Comparison of ENCODE assay signal across 9 mouse cellular contexts in the genomic region with DNA sequence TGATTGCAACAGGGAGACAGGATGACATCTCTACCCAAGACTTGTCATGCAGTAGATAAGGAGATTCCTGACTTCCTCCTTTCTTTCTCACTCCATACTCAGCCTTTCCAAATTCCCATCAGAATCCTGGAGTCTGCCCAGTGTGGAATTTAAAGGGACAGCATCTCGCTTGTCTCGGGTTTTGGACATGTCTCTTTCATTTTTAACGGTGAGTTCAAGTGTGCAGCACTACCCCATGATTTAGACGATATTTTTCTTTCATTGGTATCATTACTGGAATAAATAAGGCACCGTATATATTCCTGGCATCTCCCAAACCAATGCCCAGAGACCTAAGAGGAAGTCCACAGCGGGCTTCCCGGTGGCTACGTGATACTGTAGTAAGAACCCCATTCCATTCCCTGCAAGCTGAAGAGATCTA. TPM values are rescaled to one million over a fixed set of nuclear protein-coding genes. Genes with fewer than 3 reads are reported as not detected.
DNase-seq lines count a peak whose midpoint lies in the region; ATAC-seq and TF ChIP-seq lines count a peak whose summit lies in the region.
"Had no signal": no experiment of that assay in that cellular context is flagged by ENCODE, and none has a peak within 500 bp of the region (broad histone marks: within the 10 kb centered on the region; RNA-seq: fewer than 3 reads in every experiment).

No protein-coding gene starts in this region.

- 8% methylated on average over 8 of the region's 8 CpGs for WGBS in heart, postnatal 0 days
- 17% methylated on average over 8 of the region's 8 CpGs for WGBS in forebrain, embryonic 11.5 days
- 11% methylated on average over 8 of the region's 8 CpGs for WGBS in limb, embryonic 15.5 days
- WGBS in kidney, adult 2 months, result 14% methylated on average over 8 of the region's 8 CpGs

- H3K27ac ChIP-seq in heart, postnatal 0 days (ENCODE audit: low read depth), result no peak overlapping the region
- H3K27ac ChIP-seq in brown adipose tissue, adult 24 weeks (replicated peaks; ENCODE audit: low read depth, low read length), result no peak overlapping the region
- H3K27ac ChIP-seq in forebrain, embryonic 11.5 days (ENCODE audit: low read depth, low read length), result no peak overlapping the region
- no peak overlapping the region for H3K27ac ChIP-seq in limb, embryonic 15.5 days
- no peak overlapping the region for H3K27ac ChIP-seq in kidney, adult 2 months (ENCODE audit: insufficient read depth, low read depth, low read length)

- no peak overlapping the region for H3K9ac ChIP-seq in heart, postnatal 0 days (replicated peaks; ENCODE audit: low read depth, low read length)
- H3K9ac ChIP-seq in forebrain, embryonic 11.5 days (ENCODE audit: low read length), result no peak overlapping the region
- H3K9ac ChIP-seq in limb, embryonic 15.5 days, result no peak overlapping the region

- TF ChIP-seq EP300 in heart, postnatal 0 days (IDR thresholded peaks at IDR 0.05; ENCODE audit: low read depth), result no peak

- TF ChIP-seq POLR2A in kidney, adult 2 months (IDR thresholded peaks at IDR 0.05; ENCODE audit: low read depth, low read length), result no peak

- TF ChIP-seq CTCF in heart, postnatal 0 days (IDR thresholded peaks at IDR 0.05; ENCODE audit: low read depth), result no peak
- no peak for TF ChIP-seq CTCF in kidney, adult 2 months (conservative IDR thresholded peaks at IDR 0.05; ENCODE audit: insufficient read depth, insufficient read length, low read depth, low read length)

- H3K4me3 ChIP-seq in heart, postnatal 0 days (ENCODE audit: low read depth, low read length), result peak overlapping the region; percentile 41
- H3K4me3 ChIP-seq in brown adipose tissue, adult 24 weeks (ENCODE audit: insufficient read depth, low read depth, low read length), result peak overlapping the region; percentile 46
- peak overlapping the region; percentile 38 for H3K4me3 ChIP-seq in forebrain, embryonic 11.5 days (ENCODE audit: low read depth, low read length)
- peak overlapping the region; percentile 54 for H3K4me3 ChIP-seq in limb, embryonic 15.5 days
- no peak overlapping the region for H3K4me3 ChIP-seq in kidney, adult 2 months (ENCODE audit: insufficient read depth, low read depth, low read length)

- no peak for DNase-seq in heart, postnatal 0 days (ENCODE audit: low spot score)
- DNase-seq in heart, postnatal 14 days, result no peak
- peak; percentile 41 for DNase-seq in forebrain, embryonic 11.5 days (ENCODE audit: low spot score)
- no peak for DNase-seq in thymus, adult 18-20 months
- DNase-seq in kidney, adult 2 months, result no peak
- DNase-seq in adrenal gland, postnatal 25 days, result no peak

- no peak for ATAC-seq in heart, postnatal 0 days (ENCODE audit: insufficient read depth, low read depth)
- ATAC-seq in forebrain, embryonic 11.5 days (replicated peaks; ENCODE audit: low FRiP score), result 0 out of 2 replicates have a peak, but pooled peaks have one; percentile 0
- no peak for ATAC-seq in limb, embryonic 15.5 days (ENCODE audit: insufficient number of reproducible peaks, low FRiP score, low TSS enrichment, low read depth)

- intact Hi-C loops in heart, postnatal 14 days (cut with DNase I), result no loop called here

- no peaks in the 10 kb centered on the region for H3K4me1 ChIP-seq in heart, postnatal 0 days (ENCODE audit: control insufficient read depth, insufficient read depth)
- no peaks in the 10 kb centered on the region for H3K4me1 ChIP-seq in brown adipose tissue, adult 24 weeks (ENCODE audit: control insufficient read depth, insufficient read depth, insufficient read length, low read length)
- 0 out of 2 replicates have a peak, but pooled peaks cover 1% of the 10 kb centered on the region for H3K4me1 ChIP-seq in forebrain, embryonic 11.5 days (replicated peaks; ENCODE audit: control insufficient read depth, insufficient read depth, low read length)
- peaks cover 24% of the 10 kb centered on the region for H3K4me1 ChIP-seq in limb, embryonic 15.5 days
- H3K4me1 ChIP-seq in kidney, adult 2 months (ENCODE audit: control insufficient read depth, insufficient read depth, low read length), result no peaks in the 10 kb centered on the region

- H3K4me2 ChIP-seq in heart, postnatal 0 days (ENCODE audit: low read depth, low read length), result peak overlapping the region; percentile 64
- H3K4me2 ChIP-seq in forebrain, embryonic 11.5 days (ENCODE audit: low read depth, low read length, severe bottlenecking), result peak overlapping the region; percentile 68
- H3K4me2 ChIP-seq in limb, embryonic 15.5 days, result peak overlapping the region; percentile 79

- peaks cover 21% of the 10 kb centered on the region for H3K27me3 ChIP-seq in heart, postnatal 0 days (ENCODE audit: control insufficient read depth, insufficient read depth, low read length)
- peaks cover 6% of the 10 kb centered on the region; the same call in 1 of the 2 replicates for H3K27me3 ChIP-seq in forebrain, embryonic 11.5 days (ENCODE audit: control insufficient read depth, insufficient read depth, low read length)
- H3K27me3 ChIP-seq in limb, embryonic 15.5 days, result peaks cover 27% of the 10 kb centered on the region
- no peaks in the 10 kb centered on the region for H3K27me3 ChIP-seq in kidney, adult 2 months (replicated peaks; ENCODE audit: control insufficient read depth, insufficient read depth, low read length)
- H3K27me3 ChIP-seq: CH12.LX had no signal

- no peaks in the 10 kb centered on the region for H3K36me3 ChIP-seq in heart, postnatal 0 days (replicated peaks; ENCODE audit: control insufficient read depth, insufficient read depth, low read length)
- no peaks in the 10 kb centered on the region for H3K36me3 ChIP-seq in forebrain, embryonic 11.5 days (ENCODE audit: control insufficient read depth, insufficient read depth, low read length)
- H3K36me3 ChIP-seq in limb, embryonic 15.5 days, result no peaks in the 10 kb centered on the region
- no peaks in the 10 kb centered on the region for H3K36me3 ChIP-seq in kidney, adult 2 months (ENCODE audit: control insufficient read depth, insufficient read depth, low read length)

- no peaks in the 10 kb centered on the region for H3K9me3 ChIP-seq in heart, postnatal 0 days (replicated peaks; ENCODE audit: control insufficient read depth, low read length)
- no peaks in the 10 kb centered on the region for H3K9me3 ChIP-seq in forebrain, embryonic 11.5 days (ENCODE audit: control insufficient read depth, low read length)
- no peaks in the 10 kb centered on the region for H3K9me3 ChIP-seq in limb, embryonic 15.5 days

RNA-seq across cellular contexts. Expression of a gene that starts 1.1 kb away (rescaled TPM):
- total RNA-seq in heart, postnatal 0 days (2014; rRNA removed; ENCODE audit: low replicate concordance), result 0.08 TPM in 1 of 2 replicates, not detected in the other
- polyA plus RNA-seq in heart, postnatal 0 days (2015; fragmentation: Nextera tagmentation; extraction: Ambion mirVana), result 0.56 and 0.70 TPM in 2 replicates
- total RNA-seq in heart, postnatal 14 days (2021), result under 1 TPM; 0.10 to 0.22 TPM
- polyA plus RNA-seq in brown adipose tissue, adult 24 weeks (2012; ENCODE audit: insufficient read depth, insufficient read length, missing spikeins), result not detected in 2 replicates
- polyA plus RNA-seq in forebrain, embryonic 11.5 days (2014; fragmentation: Nextera tagmentation; extraction: Ambion mirVana), result 4.2 and 5.8 TPM in 2 replicates
- polyA plus RNA-seq in limb, embryonic 15.5 days (2015; fragmentation: Nextera tagmentation; extraction: Ambion mirVana), result 13.2 and 17.0 TPM in 2 replicates
- 0.14 and 0.27 TPM in 2 replicates for polyA plus RNA-seq in kidney, adult 2 months (2012; rRNA removed)
- total RNA-seq in adrenal gland, postnatal 25 days (2021), result 0.67 and 1.4 TPM in 2 replicates
- total RNA-seq: CH12.LX had no signal
